Comparison of ENCODE assay signal across 11 mouse cellular contexts in genomic region chr1:153265066-153265465, GRCm38 (mm10).
DNase-seq lines count a peak whose midpoint lies in the region; ATAC-seq and TF ChIP-seq lines count a peak whose summit lies in the region.
"Had no signal": no experiment of that assay in that cellular context is flagged by ENCODE, and none has a peak within 500 bp of the region (broad histone marks: within the 10 kb centered on the region; RNA-seq: fewer than 3 reads in every experiment).

No protein-coding gene starts in this region.

- TF ChIP-seq POLR2A in lung, adult 2 months (IDR thresholded peaks at IDR 0.05; ENCODE audit: borderline replicate concordance, extremely low read depth, low read depth, low read length), result no peak

- ATAC-seq in intestine, postnatal 0 days, result no peak
- peak; percentile 66 for ATAC-seq in stomach, embryonic 16.5 days (ENCODE audit: insufficient read depth, low FRiP score)
- ATAC-seq: activated CD4-positive, CD25-positive, alpha-beta regulatory T cell, adult 4 months had no signal

- no peaks in the 10 kb centered on the region; the same call in 1 of the 2 replicates for H3K36me3 ChIP-seq in intestine, postnatal 0 days (ENCODE audit: control insufficient read depth, insufficient read depth)
- H3K36me3 ChIP-seq in stomach, embryonic 16.5 days (ENCODE audit: control insufficient read depth, insufficient read depth, low read length), result peaks cover 2% of the 10 kb centered on the region; the same call in 1 of the 2 replicates

- intact Hi-C loops in gastrocnemius, adult 2 months (cut with DNase I), result loop anchor here (5.0 kb wide), 1 partner anchor 67 kb away; the partner anchor contains the start of gene Lamc1
- intact Hi-C loops in gastrocnemius, postnatal 36 days (cut with DNase I), result no loop called here

- no peak for TF ChIP-seq CTCF in gastrocnemius, adult 2 months (IDR thresholded peaks at IDR 0.05)
- TF ChIP-seq CTCF in lung, adult 2 months (IDR thresholded peaks at IDR 0.05; ENCODE audit: insufficient read depth, low read length), result no peak
- no peak for TF ChIP-seq CTCF in intestine, postnatal 0 days (IDR thresholded peaks at IDR 0.05; ENCODE audit: low read depth)

- WGBS in lung, adult 2 months, result 23% methylated on average over 7 of the region's 7 CpGs
- 33% methylated on average over 7 of the region's 7 CpGs for WGBS in intestine, postnatal 0 days
- 13% methylated on average over 7 of the region's 7 CpGs for WGBS in stomach, embryonic 16.5 days

- peak overlapping the region; percentile 75 for H3K27ac ChIP-seq in gastrocnemius, adult 2 months
- H3K27ac ChIP-seq in intestine, postnatal 0 days (ENCODE audit: low read depth, low read length), result peak overlapping the region; percentile 57
- H3K27ac ChIP-seq in stomach, embryonic 16.5 days (ENCODE audit: low read length), result peak overlapping the region; percentile 88

- no peak overlapping the region for H3K9ac ChIP-seq in intestine, postnatal 0 days (ENCODE audit: low read depth, low read length)
- H3K9ac ChIP-seq in stomach, embryonic 16.5 days (ENCODE audit: low read length), result no peak overlapping the region

- peak overlapping the region; percentile 13; the same call in 1 of the 2 replicates for H3K4me3 ChIP-seq in gastrocnemius, adult 2 months
- no peak overlapping the region for H3K4me3 ChIP-seq in lung, adult 2 months (replicated peaks; ENCODE audit: extremely low read depth, low read depth, low read length)
- H3K4me3 ChIP-seq in intestine, postnatal 0 days (ENCODE audit: low read depth, low read length), result no peak overlapping the region
- no peak overlapping the region for H3K4me3 ChIP-seq in stomach, embryonic 16.5 days (replicated peaks; ENCODE audit: low read length)

- no peak overlapping the region for H3K4me2 ChIP-seq in intestine, postnatal 0 days (replicated peaks; ENCODE audit: low read depth)
- H3K4me2 ChIP-seq in stomach, embryonic 16.5 days (ENCODE audit: low read depth, low read length), result peak overlapping the region; percentile 6; the same call in 1 of the 2 replicates

- no peaks in the 10 kb centered on the region for H3K27me3 ChIP-seq in intestine, postnatal 0 days (replicated peaks; ENCODE audit: control insufficient read depth, insufficient read depth, low read length)
- no peaks in the 10 kb centered on the region for H3K27me3 ChIP-seq in stomach, embryonic 16.5 days (ENCODE audit: control insufficient read depth, insufficient read depth, low read length)

- peaks cover 15% of the 10 kb centered on the region for H3K4me1 ChIP-seq in lung, adult 2 months (ENCODE audit: control insufficient read depth, insufficient read depth, low read length)
- H3K4me1 ChIP-seq in intestine, postnatal 0 days (replicated peaks; ENCODE audit: control insufficient read depth, insufficient read depth, low read length), result peaks cover 8% of the 10 kb centered on the region; the same call in 1 of the 2 replicates
- peaks cover 53% of the 10 kb centered on the region for H3K4me1 ChIP-seq in stomach, embryonic 16.5 days (ENCODE audit: control insufficient read depth, insufficient read depth, low read length)

- H3K9me3 ChIP-seq in intestine, postnatal 0 days (ENCODE audit: control insufficient read depth), result no peaks in the 10 kb centered on the region
- no peaks in the 10 kb centered on the region for H3K9me3 ChIP-seq in stomach, embryonic 16.5 days (replicated peaks; ENCODE audit: control insufficient read depth, low read length)

- no peak for DNase-seq in gastrocnemius, adult 2 months
- DNase-seq in gastrocnemius, postnatal 36 days, result no peak
- peak; percentile 43 for DNase-seq in lung, postnatal 10 days
- DNase-seq in lung, adult 2 months, result no peak
- no peak for DNase-seq in right cerebral cortex, postnatal 36 days (ENCODE audit: low spot score in 2 of 2)
- no peak for DNase-seq in frontal cortex, adult 2 months (ENCODE audit: extremely low spot score in 1 of 2, low spot score in 1 of 2)
- DNase-seq: B cell, adult 2 months; thymus, postnatal 4 days had no signal
